Mouse (Mus musculus): ENCODE measurements around the gene A930033H14Rik. TPM values are rescaled to one million over a fixed set of nuclear protein-coding genes. Genes with fewer than 3 reads are reported as not detected.

The A930033H14Rik gene
- total RNA-seq (2015) (0.33 and 1.1 TPM in 2 replicates), total RNA-seq (2017) (0.37 TPM in 2 replicates)

- peak; percentile 75 for ATAC-seq (ENCODE audit: poor library complexity, severe bottlenecking)
Measured at GRCm38 (mm10) chr10:69212542-69213440, at the start of gene A930033H14Rik. Gene A930033H14Rik, minus strand, starts transcription at chr10:69213098.

- no peak for ATAC-seq (ENCODE audit: poor library complexity, severe bottlenecking)
Measured at GRCm38 (mm10) chr10:69259929-69260328, 47.0 kb upstream of the A930033H14Rik start.

- no peak for ATAC-seq (ENCODE audit: poor library complexity, severe bottlenecking)
Measured at GRCm38 (mm10) chr10:69259161-69259560, 46.3 kb upstream of the A930033H14Rik start.

- no peak for ATAC-seq (ENCODE audit: poor library complexity, severe bottlenecking)
Measured at GRCm38 (mm10) chr10:69258588-69258987, 45.7 kb upstream of the A930033H14Rik start.

- ATAC-seq (ENCODE audit: poor library complexity, severe bottlenecking): 0 out of 2 replicates have a peak, but pooled peaks have one; percentile 15
Measured at GRCm38 (mm10) chr10:69257592-69258133, 44.8 kb upstream of the A930033H14Rik start.

- ATAC-seq (ENCODE audit: poor library complexity, severe bottlenecking): no peak
Measured at GRCm38 (mm10) chr10:69255594-69255993, 42.7 kb upstream of the A930033H14Rik start.

GRCm38 (mm10) chr10:69254390-69254847, 41.5 kb upstream of the A930033H14Rik start:
- peak; percentile 75 for ATAC-seq (ENCODE audit: poor library complexity, severe bottlenecking)

- no peak for ATAC-seq (ENCODE audit: poor library complexity, severe bottlenecking)
Measured at GRCm38 (mm10) chr10:69253686-69254080, 40.8 kb upstream of the A930033H14Rik start.

GRCm38 (mm10) chr10:69253075-69253685, 40.3 kb upstream of the A930033H14Rik start:
- 0 out of 2 replicates have a peak, but pooled peaks have one; percentile 9 for ATAC-seq (ENCODE audit: poor library complexity, severe bottlenecking)

- ATAC-seq (ENCODE audit: poor library complexity, severe bottlenecking): peak; percentile 64
Measured at GRCm38 (mm10) chr10:69252112-69253074, 39.5 kb upstream of the A930033H14Rik start.

GRCm38 (mm10) chr10:69251254-69251653, 38.4 kb upstream of the A930033H14Rik start:
- ATAC-seq (ENCODE audit: poor library complexity, severe bottlenecking): no peak

- ATAC-seq (ENCODE audit: poor library complexity, severe bottlenecking): no peak
Measured at GRCm38 (mm10) chr10:69248261-69249160, 35.6 kb upstream of the A930033H14Rik start.

- ATAC-seq (ENCODE audit: poor library complexity, severe bottlenecking): peak; percentile 63
Measured at GRCm38 (mm10) chr10:69247311-69248033, 34.6 kb upstream of the A930033H14Rik start.

- peak; percentile 37 for ATAC-seq (ENCODE audit: poor library complexity, severe bottlenecking)
Measured at GRCm38 (mm10) chr10:69246762-69247161, 33.9 kb upstream of the A930033H14Rik start.

GRCm38 (mm10) chr10:69245906-69246668, 33.2 kb upstream of the A930033H14Rik start:
- no peak for ATAC-seq (ENCODE audit: poor library complexity, severe bottlenecking)

GRCm38 (mm10) chr10:69245151-69245550, 32.3 kb upstream of the A930033H14Rik start:
- no peak for ATAC-seq (ENCODE audit: poor library complexity, severe bottlenecking)

- ATAC-seq (ENCODE audit: poor library complexity, severe bottlenecking): no peak
Measured at GRCm38 (mm10) chr10:69240530-69240929, 27.6 kb upstream of the A930033H14Rik start.

- no peak for ATAC-seq (ENCODE audit: poor library complexity, severe bottlenecking)
Measured at GRCm38 (mm10) chr10:69238311-69238710, 25.4 kb upstream of the A930033H14Rik start.
